Mouse (Mus musculus): ENCODE measurements around the gene Teddm2. TPM values are rescaled to one million over a fixed set of nuclear protein-coding genes. Genes with fewer than 3 reads are reported as not detected.

The Teddm2 gene
- polyA plus RNA-seq, 1 experiment from 2014 or later: 0.21 TPM

- Histone ChIP-seq H3K36me3 (ENCODE audit: control insufficient read depth, insufficient read depth, low read length) (no peaks in the 10 kb centered on the region), H3K27me3 (replicated peaks; ENCODE audit: control insufficient read depth, insufficient read depth, low read length) (no peaks in the 10 kb centered on the region), H3K4me3 (ENCODE audit: low read length) (no peak overlapping the region), H3K27ac (ENCODE audit: low read length) (no peak overlapping the region), H3K4me2 (ENCODE audit: low read depth, low read length) (no peak overlapping the region), H3K9me3 (ENCODE audit: control insufficient read depth, low read length) (no peaks in the 10 kb centered on the region), H3K4me1 (ENCODE audit: control insufficient read depth, insufficient read depth, low read length) (no peaks in the 10 kb centered on the region), H3K9ac (ENCODE audit: low read depth, low read length) (no peak overlapping the region)
- ATAC-seq: peak; percentile 59
- WGBS: 64% methylated on average over 6 of the region's 6 CpGs
These were observed 24.7 kb upstream of the Teddm2 start for GRCm38 (mm10) chr1:153924395-153925385.

- no peak overlapping the region for H3K4me3 ChIP-seq (ENCODE audit: low read length)
- H3K9me3 ChIP-seq (ENCODE audit: control insufficient read depth, low read length): no peaks in the 10 kb centered on the region
- no peaks in the 10 kb centered on the region for H3K36me3 ChIP-seq (ENCODE audit: control insufficient read depth, insufficient read depth, low read length)
- no peak overlapping the region for H3K27ac ChIP-seq (ENCODE audit: low read length)
- H3K27me3 ChIP-seq (replicated peaks; ENCODE audit: control insufficient read depth, insufficient read depth, low read length): no peaks in the 10 kb centered on the region
- WGBS: 47% methylated on average over 5 of the region's 5 CpGs
- no peak overlapping the region for H3K4me2 ChIP-seq (ENCODE audit: low read depth, low read length)
- no peak overlapping the region for H3K9ac ChIP-seq (ENCODE audit: low read depth, low read length)
- ATAC-seq: no peak
- no peaks in the 10 kb centered on the region for H3K4me1 ChIP-seq (ENCODE audit: control insufficient read depth, insufficient read depth, low read length)
These were observed 22.6 kb upstream of the Teddm2 start for GRCm38 (mm10) chr1:153922571-153923021.

DNA sequence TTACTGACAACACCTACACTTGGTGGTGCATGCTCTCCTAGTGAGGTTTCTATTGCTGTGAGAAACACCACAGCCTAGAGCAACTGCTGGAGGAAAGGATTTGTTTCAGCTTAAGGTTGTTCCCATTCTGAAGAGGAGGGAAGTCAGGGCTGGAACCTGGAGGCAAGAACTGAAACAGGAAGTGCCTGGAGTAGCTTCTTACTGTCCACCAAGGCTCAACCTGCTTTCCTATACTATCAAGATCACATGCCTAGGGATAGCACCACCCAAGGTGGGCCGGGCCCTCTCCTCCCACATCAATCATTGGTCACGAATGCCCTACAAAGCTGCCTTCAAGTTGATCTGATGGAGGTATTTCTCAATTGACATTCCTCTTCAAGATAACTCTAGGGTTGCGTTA lies 21.6 kb upstream of the Teddm2 start:
- 92% methylated on average over 3 of the region's 3 CpGs for WGBS
- Histone ChIP-seq H3K4me3 (ENCODE audit: low read length) (no peak overlapping the region), H3K4me2 (ENCODE audit: low read depth, low read length) (no peak overlapping the region), H3K36me3 (ENCODE audit: control insufficient read depth, insufficient read depth, low read length) (no peaks in the 10 kb centered on the region), H3K27me3 (replicated peaks; ENCODE audit: control insufficient read depth, insufficient read depth, low read length) (no peaks in the 10 kb centered on the region), H3K4me1 (ENCODE audit: control insufficient read depth, insufficient read depth, low read length) (no peaks in the 10 kb centered on the region), H3K9ac (ENCODE audit: low read depth, low read length) (no peak overlapping the region), H3K27ac (ENCODE audit: low read length) (no peak overlapping the region), H3K9me3 (ENCODE audit: control insufficient read depth, low read length) (no peaks in the 10 kb centered on the region)
- ATAC-seq: no peak

GRCm38 (mm10) chr1:153918521-153919206 lies 18.6 kb upstream of the Teddm2 start:
- Histone ChIP-seq H3K9me3 (ENCODE audit: control insufficient read depth, low read length) (no peaks in the 10 kb centered on the region), H3K27me3 (replicated peaks; ENCODE audit: control insufficient read depth, insufficient read depth, low read length) (no peaks in the 10 kb centered on the region), H3K9ac (ENCODE audit: low read depth, low read length) (no peak overlapping the region), H3K27ac (ENCODE audit: low read length) (no peak overlapping the region), H3K4me1 (ENCODE audit: control insufficient read depth, insufficient read depth, low read length) (no peaks in the 10 kb centered on the region), H3K36me3 (ENCODE audit: control insufficient read depth, insufficient read depth, low read length) (no peaks in the 10 kb centered on the region), H3K4me3 (ENCODE audit: low read length) (no peak overlapping the region), H3K4me2 (ENCODE audit: low read depth, low read length) (no peak overlapping the region)
- ATAC-seq: no peak
- WGBS: 79% methylated on average over 3 of the region's 3 CpGs

DNA sequence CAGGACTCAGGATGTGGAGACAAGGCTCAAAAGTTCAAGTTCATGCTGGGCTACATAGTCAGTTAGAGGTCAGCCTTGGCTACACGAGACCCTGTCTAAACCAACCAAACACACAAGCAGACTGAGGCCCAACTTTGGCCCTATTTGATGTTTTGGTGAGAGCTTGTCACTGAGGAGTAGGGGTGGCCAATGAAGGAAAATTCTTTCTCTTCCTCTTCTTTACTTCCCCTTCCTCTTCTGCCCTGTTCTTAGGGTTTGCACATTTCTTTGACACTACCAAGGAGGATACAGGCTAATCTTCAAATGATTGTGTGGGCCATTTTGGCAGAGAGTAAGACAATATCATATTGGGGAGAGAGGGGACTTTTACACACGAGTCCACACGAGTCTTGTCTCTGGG lies 13.8 kb upstream of the Teddm2 start:
- no peak for ATAC-seq

DNA sequence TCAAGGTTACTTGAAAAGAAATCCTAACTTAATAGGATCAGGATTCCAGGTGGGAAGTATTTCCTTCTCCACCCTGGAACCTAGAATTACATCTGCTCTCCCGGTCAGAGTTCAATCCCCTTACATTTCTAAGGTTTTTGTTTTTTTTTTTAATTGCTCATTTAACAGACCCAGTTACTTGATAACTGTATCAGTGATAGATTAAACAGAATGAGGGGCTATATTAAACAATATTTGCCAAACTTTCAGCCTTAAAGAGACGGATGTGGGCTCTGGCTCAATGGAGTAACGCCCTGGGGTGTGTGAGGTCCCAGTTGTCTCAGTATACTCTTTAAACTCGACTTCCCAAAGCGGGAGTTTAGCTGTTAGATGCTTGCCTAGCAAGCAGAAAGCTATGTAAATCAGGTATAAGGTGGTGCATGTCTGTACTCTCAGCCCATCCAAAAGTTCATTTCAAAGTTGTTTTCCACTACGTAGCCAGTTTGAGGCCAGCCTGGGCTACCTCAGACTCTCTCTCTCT lies 11.3 kb upstream of the Teddm2 start:
- 76% methylated on average over 6 of the region's 6 CpGs for WGBS
- no peak overlapping the region for H3K9ac ChIP-seq (ENCODE audit: low read depth, low read length)
- H3K27ac ChIP-seq (ENCODE audit: low read length): no peak overlapping the region
- no peak for ATAC-seq
- H3K27me3 ChIP-seq (replicated peaks; ENCODE audit: control insufficient read depth, insufficient read depth, low read length): no peaks in the 10 kb centered on the region
- no peaks in the 10 kb centered on the region for H3K4me1 ChIP-seq (ENCODE audit: control insufficient read depth, insufficient read depth, low read length)
- no peak overlapping the region for H3K4me3 ChIP-seq (ENCODE audit: low read length)
- no peaks in the 10 kb centered on the region for H3K9me3 ChIP-seq (ENCODE audit: control insufficient read depth, low read length)
- H3K4me2 ChIP-seq (ENCODE audit: low read depth, low read length): no peak overlapping the region
- peaks cover 8% of the 10 kb centered on the region for H3K36me3 ChIP-seq (ENCODE audit: control insufficient read depth, insufficient read depth, low read length)

More for the DNA sequence above, 13.8 kb upstream of the Teddm2 start:
- H3K27me3 ChIP-seq (replicated peaks; ENCODE audit: control insufficient read depth, insufficient read depth, low read length): no peaks in the 10 kb centered on the region
- no peak overlapping the region for H3K4me3 ChIP-seq (ENCODE audit: low read length)
- no peak overlapping the region for H3K9ac ChIP-seq (ENCODE audit: low read depth, low read length)
- H3K4me2 ChIP-seq (ENCODE audit: low read depth, low read length): no peak overlapping the region
- H3K36me3 ChIP-seq (ENCODE audit: control insufficient read depth, insufficient read depth, low read length): peaks cover 3% of the 10 kb centered on the region; the same call in 1 of the 2 replicates
- WGBS: 75% methylated on average over 3 of the region's 3 CpGs
- no peaks in the 10 kb centered on the region for H3K4me1 ChIP-seq (ENCODE audit: control insufficient read depth, insufficient read depth, low read length)
- H3K9me3 ChIP-seq (ENCODE audit: control insufficient read depth, low read length): no peaks in the 10 kb centered on the region
- H3K27ac ChIP-seq (ENCODE audit: low read length): no peak overlapping the region

GRCm38 (mm10) chr1:153910423-153910822 lies 10.4 kb upstream of the Teddm2 start:
- no peaks in the 10 kb centered on the region for H3K4me1 ChIP-seq (ENCODE audit: control insufficient read depth, insufficient read depth, low read length)
- H3K9ac ChIP-seq (ENCODE audit: low read depth, low read length): no peak overlapping the region
- ATAC-seq: no peak
- no peaks in the 10 kb centered on the region for H3K9me3 ChIP-seq (ENCODE audit: control insufficient read depth, low read length)
- H3K4me3 ChIP-seq (ENCODE audit: low read length): no peak overlapping the region
- no peak overlapping the region for H3K4me2 ChIP-seq (ENCODE audit: low read depth, low read length)
- 85% methylated on average over 5 of the region's 5 CpGs for WGBS
- no peak overlapping the region for H3K27ac ChIP-seq (ENCODE audit: low read length)
- H3K27me3 ChIP-seq (replicated peaks; ENCODE audit: control insufficient read depth, insufficient read depth, low read length): no peaks in the 10 kb centered on the region
- H3K36me3 ChIP-seq (ENCODE audit: control insufficient read depth, insufficient read depth, low read length): peaks cover 8% of the 10 kb centered on the region

GRCm38 (mm10) chr1:153909963-153910291 lies 9.9 kb upstream of the Teddm2 start:
- Histone ChIP-seq H3K27me3 (replicated peaks; ENCODE audit: control insufficient read depth, insufficient read depth, low read length) (no peaks in the 10 kb centered on the region), H3K27ac (ENCODE audit: low read length) (no peak overlapping the region), H3K4me2 (ENCODE audit: low read depth, low read length) (no peak overlapping the region), H3K9ac (ENCODE audit: low read depth, low read length) (no peak overlapping the region), H3K4me3 (ENCODE audit: low read length) (no peak overlapping the region), H3K9me3 (ENCODE audit: control insufficient read depth, low read length) (no peaks in the 10 kb centered on the region), H3K36me3 (ENCODE audit: control insufficient read depth, insufficient read depth, low read length) (peaks cover 12% of the 10 kb centered on the region), H3K4me1 (ENCODE audit: control insufficient read depth, insufficient read depth, low read length) (no peaks in the 10 kb centered on the region)
- 89% methylated on average over 9 of the region's 9 CpGs for WGBS
- ATAC-seq: no peak

DNA sequence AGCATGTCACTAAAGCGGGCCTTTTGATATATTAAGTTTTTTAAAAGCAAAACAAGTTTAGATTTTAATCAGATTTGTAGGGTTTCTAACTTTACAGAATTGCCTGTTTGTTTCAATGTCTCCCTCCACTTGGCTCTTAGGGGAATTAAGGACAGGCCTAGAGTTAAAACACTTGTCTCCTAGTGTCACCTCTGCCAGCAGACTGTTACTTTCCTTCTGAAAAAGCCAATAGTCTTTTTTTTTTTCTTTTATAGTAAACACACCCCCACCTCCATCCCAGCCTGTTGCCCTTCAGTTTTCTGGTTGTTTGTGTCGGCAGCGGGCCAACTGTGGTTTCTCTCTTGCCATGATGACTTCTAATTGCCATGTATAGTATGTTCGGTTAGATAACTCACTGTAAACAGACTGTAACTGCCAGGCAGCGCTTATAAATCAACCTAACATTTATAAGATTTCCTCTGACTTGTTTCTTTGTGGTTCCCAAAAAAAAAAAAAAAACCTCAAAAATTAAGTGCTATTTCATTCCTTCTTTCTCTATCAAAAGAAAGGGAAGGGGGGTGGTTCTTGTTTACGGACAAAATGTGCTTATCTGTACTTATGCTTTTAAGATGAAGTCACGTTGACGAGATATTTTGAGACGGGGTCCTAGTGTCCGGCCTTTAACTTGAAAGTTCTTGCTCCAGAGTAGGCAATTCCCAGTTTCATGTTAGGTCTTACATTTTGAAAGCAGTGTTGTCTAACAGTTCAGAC lies 9.4 kb upstream of the Teddm2 start:
- ATAC-seq: no peak
- H3K27me3 ChIP-seq (replicated peaks; ENCODE audit: control insufficient read depth, insufficient read depth, low read length): no peaks in the 10 kb centered on the region
- no peak overlapping the region for H3K27ac ChIP-seq (ENCODE audit: low read length)
- peaks cover 12% of the 10 kb centered on the region for H3K36me3 ChIP-seq (ENCODE audit: control insufficient read depth, insufficient read depth, low read length)
- H3K9me3 ChIP-seq (ENCODE audit: control insufficient read depth, low read length): no peaks in the 10 kb centered on the region
- H3K4me2 ChIP-seq (ENCODE audit: low read depth, low read length): no peak overlapping the region
- H3K9ac ChIP-seq (ENCODE audit: low read depth, low read length): no peak overlapping the region
- 74% methylated on average over 10 of the region's 10 CpGs for WGBS
- H3K4me1 ChIP-seq (ENCODE audit: control insufficient read depth, insufficient read depth, low read length): no peaks in the 10 kb centered on the region
- no peak overlapping the region for H3K4me3 ChIP-seq (ENCODE audit: low read length)
